Mouse (Mus musculus) gastrocnemius, adult 2 months (tissue): ENCODE measurements around the gene Atp1a2. TPM values are rescaled to one million over a fixed set of nuclear protein-coding genes. Genes with fewer than 3 reads are reported as not detected.

Source experiments
- DNase-seq: peaks from one replicate; pipeline ENCODE4 v3.0.0; 2022
- H3K27ac ChIP-seq: fragments of 200-600 bp; 2 replicates; pipeline ENCODE4 v1.8.1; 2022; ENCODE audit warnings: mild to moderate bottlenecking
- H3K4me3 ChIP-seq: fragments of 200-600 bp; 2 replicates; pipeline ENCODE4 v1.8.1; 2022; ENCODE audit warnings: mild to moderate bottlenecking, moderate library complexity
- CTCF ChIP-seq: fragments of 200-600 bp; IDR thresholded peaks from 2 replicates; pipeline ENCODE4 v1.8.1; 2022; ENCODE audit warnings: antibody characterized with exemption, mild to moderate bottlenecking, moderate library complexity
- intact Hi-C: fragments of 180-260 bp; cut with DNase I; formaldehyde crosslinking; loops from one replicate; pipeline ENCODE4 v1.15.1; 2025
- total RNA-seq, 2 experiments: library from RNA; stranded (reverse); gene quantifications; 2 replicates each; pipeline ENCODE4 v1.2.3; 2021

Atp1a2 gene
- total RNA-seq, 2 experiments from 2014 or later, result 838 to 1,060 TPM

DNA sequence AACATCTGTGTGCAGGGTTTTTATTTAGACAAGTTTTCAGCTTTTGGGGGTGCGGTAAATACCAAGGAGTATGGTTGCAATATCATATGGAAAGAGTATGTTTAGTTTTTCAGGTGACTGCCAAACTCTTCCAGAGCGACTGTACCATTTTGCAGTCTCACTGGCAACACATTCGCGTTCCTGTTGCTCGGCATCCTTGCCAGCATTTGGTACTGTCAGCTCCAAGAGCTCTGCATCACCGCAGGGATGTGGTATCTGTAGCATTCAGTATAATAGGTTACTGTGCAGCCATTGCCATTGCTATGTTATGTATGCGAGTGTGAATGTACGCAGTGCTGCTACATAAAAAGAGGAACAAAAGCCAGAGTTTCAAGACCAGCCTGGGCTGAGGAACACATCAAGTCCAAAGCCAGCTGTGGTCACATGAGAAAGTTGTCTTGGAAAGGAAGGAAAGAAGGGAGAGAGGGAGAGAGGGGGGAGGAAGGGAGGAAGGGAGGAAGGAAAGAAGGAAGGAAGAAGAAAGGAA is 33.6 kb upstream of the Atp1a2 start:
- Histone ChIP-seq H3K27ac (no peak overlapping the region), H3K4me3 (no peak overlapping the region)
- TF ChIP-seq CTCF, result no peak
- intact Hi-C loops, result no loop called here
- DNase-seq, result no peak

DNA sequence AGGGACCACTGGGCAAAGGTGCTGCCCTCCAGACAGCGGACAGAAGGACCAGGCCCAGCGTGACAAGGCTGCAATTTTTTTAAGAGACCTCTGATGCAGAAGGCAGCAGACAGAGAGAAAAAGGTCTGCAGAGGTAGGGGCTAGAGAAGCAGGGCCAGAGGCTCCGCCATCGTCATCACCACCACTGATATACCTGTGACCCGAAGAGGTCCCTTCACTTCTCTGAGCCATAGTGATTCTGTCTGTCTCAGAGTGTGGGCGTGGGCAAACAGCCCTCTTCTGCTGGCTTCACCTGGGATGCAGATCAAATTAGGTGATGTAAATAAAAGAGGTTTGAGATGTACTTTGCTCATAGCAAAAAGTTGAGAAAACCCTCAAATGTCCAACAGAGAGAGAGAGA is 31.8 kb upstream of the Atp1a2 start:
- Histone ChIP-seq H3K27ac (no peak overlapping the region), H3K4me3 (no peak overlapping the region)
- intact Hi-C loops, result loop anchor here (10.0 kb wide), 1 partner anchor 285 kb away; no protein-coding TSS in a partner anchor
- DNase-seq, result no peak
- TF ChIP-seq CTCF, result no peak

DNA sequence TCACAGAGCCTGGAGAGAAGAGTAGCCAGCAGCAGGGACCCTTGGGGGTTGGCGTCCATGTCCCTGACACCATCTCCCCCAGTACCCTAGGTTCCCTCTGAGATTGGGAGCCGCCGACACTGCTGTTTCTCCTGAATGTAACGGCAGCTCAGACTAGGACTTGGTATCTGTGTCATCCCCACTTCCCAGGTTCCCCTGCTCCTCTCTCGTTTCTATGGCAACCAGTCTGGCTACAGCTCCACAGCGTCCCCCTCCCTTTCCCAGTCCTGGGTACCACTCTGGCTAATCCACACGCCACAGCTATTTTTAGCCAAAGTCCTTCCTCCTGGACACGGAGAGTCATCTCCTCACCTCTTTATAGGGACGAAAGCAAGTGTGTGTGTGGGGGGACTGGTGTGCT is 31.3 kb upstream of the Atp1a2 start, which contains the start of gene Kcnj9:
Gene Kcnj9, minus strand, starts transcription at position 188 of the 400 bp plus-strand sequence.
- no peak within 1 kb of the TSS for H3K4me3 ChIP-seq
- TF ChIP-seq CTCF, result no peak
- intact Hi-C loops, result loop anchor here (10.0 kb wide), 1 partner anchor 284 kb away; no protein-coding TSS in a partner anchor
- H3K27ac ChIP-seq, result no peak within 1 kb of the TSS
- DNase-seq, result no peak

DNA sequence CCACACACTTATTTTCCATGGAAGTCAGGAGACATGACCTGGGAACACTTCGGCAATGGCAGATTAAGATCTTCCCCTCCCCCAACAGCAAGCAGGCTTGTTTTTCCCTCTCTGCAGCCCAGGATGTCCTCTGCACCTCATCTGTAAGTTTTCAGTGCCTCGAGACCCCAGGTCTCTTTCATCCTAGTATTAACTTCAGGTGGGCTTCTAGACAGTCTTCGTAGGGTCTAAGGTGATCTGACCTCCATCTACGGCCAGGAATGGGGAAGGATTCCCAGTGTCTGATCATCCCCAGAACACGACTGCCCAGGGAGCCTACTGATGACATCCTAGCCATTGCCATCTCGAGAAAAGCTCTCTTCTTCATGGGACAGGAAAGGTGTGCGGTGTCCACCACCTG is 30.6 kb upstream of the Atp1a2 start:
- intact Hi-C loops, result loop anchor here (10.0 kb wide), 1 partner anchor 284 kb away; no protein-coding TSS in a partner anchor
- Histone ChIP-seq H3K4me3 (no peak overlapping the region), H3K27ac (no peak overlapping the region)
- DNase-seq, result no peak
- no peak for TF ChIP-seq CTCF

DNA sequence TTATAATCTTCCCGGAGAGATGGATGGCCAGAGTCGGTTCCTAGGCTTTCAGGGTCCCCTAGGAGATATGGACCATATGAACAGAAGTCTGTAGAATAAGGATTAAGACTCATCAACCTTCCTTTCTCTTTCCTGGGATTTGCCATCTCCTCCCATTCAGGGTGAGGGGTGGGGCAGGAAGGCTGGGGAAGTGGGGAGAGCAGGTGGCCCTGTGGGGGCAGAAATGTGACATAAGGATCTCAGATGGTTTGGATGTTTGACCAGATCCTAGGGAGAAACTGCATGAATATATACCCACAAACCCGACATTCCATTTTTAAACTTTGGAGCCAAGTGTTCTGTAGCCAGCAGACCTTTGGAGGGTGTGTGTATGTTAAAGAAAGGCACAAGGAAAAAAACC is 30.2 kb upstream of the Atp1a2 start:
- TF ChIP-seq CTCF, result no peak
- Histone ChIP-seq H3K4me3 (no peak overlapping the region), H3K27ac (no peak overlapping the region)
- DNase-seq, result no peak
- intact Hi-C loops, result loop anchor here (10.0 kb wide), 1 partner anchor 283 kb away; no protein-coding TSS in a partner anchor

GRCm38 (mm10) chr1:172327206-172328001 is 29.5 kb upstream of the Atp1a2 start:
- Histone ChIP-seq H3K4me3 (no peak overlapping the region), H3K27ac (no peak overlapping the region)
- DNase-seq, result peak; percentile 3
- no peak for TF ChIP-seq CTCF
- intact Hi-C loops, result loop anchor here (10.0 kb wide), 1 partner anchor 283 kb away; no protein-coding TSS in a partner anchor

GRCm38 (mm10) chr1:172326684-172327083 is 28.8 kb upstream of the Atp1a2 start:
- intact Hi-C loops, result loop anchor here (1.0 to 10.0 kb wide), 2 partner anchors 31 to 282 kb away; no protein-coding TSS in a partner anchor
- Histone ChIP-seq H3K27ac (no peak overlapping the region), H3K4me3 (peak overlapping the region; percentile 67)
- DNase-seq, result peak; percentile 16
- TF ChIP-seq CTCF, result no peak

- H3K4me3 ChIP-seq, result peak overlapping the region; percentile 67
- TF ChIP-seq CTCF, result peak; percentile 70
- DNase-seq, result peak; percentile 84
- H3K27ac ChIP-seq, result no peak overlapping the region
- intact Hi-C loops, result loop anchor here (1.0 to 10.0 kb wide), 2 partner anchors 31 to 281 kb away; no protein-coding TSS in a partner anchor
Observed at GRCm38 (mm10) chr1:172325680-172326535, 28.0 kb upstream of the Atp1a2 start.

- peak; percentile 97; the same call in 1 of the 2 replicates for TF ChIP-seq CTCF
Observed at GRCm38 (mm10) chr1:172324725-172325124, 26.9 kb upstream of the Atp1a2 start.

DNA sequence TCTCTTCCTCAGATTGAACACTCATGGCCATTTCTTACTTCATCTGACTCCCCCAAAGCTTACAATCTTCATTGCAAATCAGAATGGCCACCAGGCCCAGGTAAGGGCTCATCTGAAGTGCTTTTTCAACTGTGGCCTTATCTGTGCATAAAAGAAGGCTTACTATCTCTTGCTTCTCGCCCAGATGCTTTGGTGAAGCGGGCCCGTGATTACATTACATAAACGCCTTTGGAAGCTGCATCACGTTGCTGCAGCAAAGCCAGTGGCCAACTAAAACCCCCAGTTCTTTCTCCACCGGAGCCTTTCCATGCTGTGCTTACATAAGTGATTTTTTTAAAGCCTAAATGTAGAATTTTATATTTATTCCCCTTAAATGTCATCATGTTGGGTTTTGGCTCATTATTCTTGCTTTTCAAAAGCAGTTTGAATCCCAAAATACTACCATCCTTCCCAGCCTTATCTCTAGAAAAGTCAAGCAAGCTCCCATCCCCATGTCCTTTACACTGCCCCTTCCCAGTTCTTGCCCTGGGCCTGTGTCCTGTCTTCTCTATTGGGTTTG is 26.0 kb upstream of the Atp1a2 start:
- no peak for TF ChIP-seq CTCF
- intact Hi-C loops, result loop anchor here (10.0 kb wide), 1 partner anchor 279 kb away; no protein-coding TSS in a partner anchor
- peak; percentile 13 for DNase-seq
- Histone ChIP-seq H3K27ac (no peak overlapping the region), H3K4me3 (no peak overlapping the region)

More at GRCm38 (mm10) chr1:172324725-172325124, 26.9 kb upstream of the Atp1a2 start:
- Histone ChIP-seq H3K27ac (no peak overlapping the region), H3K4me3 (no peak overlapping the region)
- peak; percentile 82 for DNase-seq
- intact Hi-C loops, result loop anchor here (10.0 kb wide), 1 partner anchor 280 kb away; no protein-coding TSS in a partner anchor

GRCm38 (mm10) chr1:172323298-172323697 is 25.4 kb upstream of the Atp1a2 start:
- peak; percentile 8 for DNase-seq
- intact Hi-C loops, result loop anchor here (10.0 kb wide), 1 partner anchor 278 kb away; no protein-coding TSS in a partner anchor
- TF ChIP-seq CTCF, result no peak
- H3K27ac ChIP-seq, result no peak overlapping the region
- H3K4me3 ChIP-seq, result no peak overlapping the region

DNA sequence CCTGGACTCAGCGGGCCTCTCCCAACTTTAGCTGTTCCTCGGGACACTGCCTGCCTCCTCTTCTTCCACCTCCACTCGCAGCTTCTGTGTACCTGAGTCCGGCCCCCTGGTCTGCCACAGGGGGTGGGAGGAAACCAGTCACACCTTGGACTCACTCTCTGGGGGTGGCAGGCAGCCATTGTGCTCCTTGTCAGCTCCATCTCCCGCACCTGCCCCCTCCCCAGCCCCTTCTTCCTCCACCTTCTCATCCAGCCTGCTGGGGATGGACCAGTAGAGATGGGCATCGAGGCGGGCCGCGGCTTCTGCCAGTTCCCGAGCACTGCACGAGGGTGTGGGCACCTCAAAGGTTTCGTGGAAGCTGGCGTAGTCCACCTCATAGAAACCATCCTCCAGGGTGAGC is 24.9 kb upstream of the Atp1a2 start:
- intact Hi-C loops, result loop anchor here (10.0 kb wide), 1 partner anchor 278 kb away; no protein-coding TSS in a partner anchor

More for the DNA sequence above, 24.9 kb upstream of the Atp1a2 start:
- H3K27ac ChIP-seq, result no peak overlapping the region
- no peak for TF ChIP-seq CTCF
- H3K4me3 ChIP-seq, result no peak overlapping the region
- peak; percentile 16 for DNase-seq
